Mouse (Mus musculus): Measurements from ENCODE around the gene C130032M10Rik. TPM values are rescaled to one million over a fixed set of nuclear protein-coding genes. Genes with fewer than 3 reads are reported as not detected.

The C130032M10Rik gene
- total RNA-seq, 1 experiment, result 1.8 TPM

DNA sequence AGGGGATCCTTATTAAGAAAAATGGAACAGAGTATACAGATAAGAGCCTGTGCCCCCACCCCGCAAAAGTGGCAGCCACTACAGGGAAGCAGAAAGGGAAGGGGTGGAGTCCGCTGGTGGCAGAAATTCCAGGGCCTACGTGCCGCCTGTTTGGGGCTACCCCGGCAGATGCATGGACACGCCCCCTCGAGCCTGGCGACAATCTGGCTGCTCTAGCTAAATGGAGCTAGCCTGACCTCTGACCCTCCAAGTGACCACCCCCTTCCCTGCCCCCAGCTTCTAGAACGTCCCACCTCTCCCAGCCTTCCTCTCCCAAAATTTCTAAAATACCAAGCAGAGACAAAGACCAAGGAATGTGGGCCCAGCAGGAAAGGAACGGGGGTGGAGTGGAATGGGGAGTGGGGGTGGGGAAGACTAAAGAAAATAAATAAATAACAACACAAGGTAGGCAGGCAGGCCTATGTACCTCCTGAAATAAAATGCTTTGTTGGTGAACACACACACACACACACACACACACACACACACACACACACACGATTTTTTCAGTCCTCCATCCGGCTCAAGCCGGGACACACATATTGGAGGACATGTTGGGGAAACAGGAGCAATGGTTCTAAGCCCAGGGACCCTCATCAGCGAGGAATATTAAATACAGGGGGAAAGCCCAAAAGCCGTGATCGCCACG is 12.6 kb downstream of the C130032M10Rik start:
- TF ChIP-seq ZNF384 (IDR thresholded peaks at IDR 0.05; ENCODE audit: low read depth, low read length), result no peak
- peak; percentile 44; the same call in 1 of the 2 replicates for TF ChIP-seq HCFC1 (IDR thresholded peaks at IDR 0.05; ENCODE audit: borderline replicate concordance, insufficient read depth, low read length)
- peak; percentile 84 for TF ChIP-seq CHD2 (IDR thresholded peaks at IDR 0.05; ENCODE audit: low read depth, low read length)
- no peak for TF ChIP-seq ZC3H11A (IDR thresholded peaks at IDR 0.05; ENCODE audit: borderline replicate concordance, low read depth, low read length)
- no peak for TF ChIP-seq MAFK (IDR thresholded peaks at IDR 0.05; ENCODE audit: insufficient read depth, low read depth, low read length)
- Histone ChIP-seq H3K9ac (ENCODE audit: insufficient read depth, low read depth, low read length, poor library complexity, severe bottlenecking) (peak overlapping the region; percentile 68), H3K36me3 (ENCODE audit: control insufficient read depth, insufficient read depth, low read length, poor library complexity, severe bottlenecking) (peaks cover 24% of the 10 kb centered on the region), H3K27ac (ENCODE audit: insufficient read depth, low read depth, low read length, poor library complexity, severe bottlenecking) (peak overlapping the region; percentile 99), H3K4me1 (ENCODE audit: control insufficient read depth in 2 of 2, insufficient read depth in 2 of 2, low read length in 2 of 2, poor library complexity in 1 of 2) (peaks cover 10 to 26% of the 10 kb centered on the region in 2 experiments), H3K4me3 (ENCODE audit: insufficient read depth in 1 of 2, low read depth in 1 of 2, low read length in 2 of 2, poor library complexity in 1 of 2, severe bottlenecking in 1 of 2) (peak overlapping the region; percentile 49 to 55), H3K9me3 (ENCODE audit: control insufficient read depth, insufficient read depth, low read depth, low read length) (no peaks in the 10 kb centered on the region)
- in situ Hi-C loops (cut with MboI; ENCODE audit: low sequenced_read_pairs in 2 of 2, unreplicated experiment in 2 of 2), result no loop called here
- peak; percentile 94 for DNase-seq (ENCODE audit: low read depth, low spot score)

DNA sequence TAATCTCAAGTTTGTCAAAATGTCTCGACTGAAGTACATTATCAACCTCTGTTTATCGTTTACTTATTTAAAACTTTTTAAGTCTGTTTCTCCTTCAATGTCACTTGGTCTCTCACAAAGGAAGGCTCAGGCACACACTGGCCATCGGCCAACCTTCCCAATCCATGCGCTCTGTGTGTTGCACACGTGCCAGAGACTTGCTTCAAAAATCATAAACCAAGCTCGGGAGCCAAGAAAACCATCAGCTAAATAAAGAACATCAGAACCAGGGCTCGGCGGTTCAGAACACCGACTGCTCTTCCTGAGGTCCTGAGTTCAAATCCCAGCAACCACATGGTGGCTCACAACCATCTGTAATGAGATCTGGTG is 13.2 kb downstream of the C130032M10Rik start:
- peak overlapping the region; percentile 99 for H3K27ac ChIP-seq (ENCODE audit: insufficient read depth, low read depth, low read length, poor library complexity, severe bottlenecking)
- H3K4me3 ChIP-seq (ENCODE audit: insufficient read depth in 1 of 2, low read depth in 1 of 2, low read length in 2 of 2, poor library complexity in 1 of 2, severe bottlenecking in 1 of 2), result peak overlapping the region; percentile 5 to 47; a peak in 3 of 4 replicates

DNA sequence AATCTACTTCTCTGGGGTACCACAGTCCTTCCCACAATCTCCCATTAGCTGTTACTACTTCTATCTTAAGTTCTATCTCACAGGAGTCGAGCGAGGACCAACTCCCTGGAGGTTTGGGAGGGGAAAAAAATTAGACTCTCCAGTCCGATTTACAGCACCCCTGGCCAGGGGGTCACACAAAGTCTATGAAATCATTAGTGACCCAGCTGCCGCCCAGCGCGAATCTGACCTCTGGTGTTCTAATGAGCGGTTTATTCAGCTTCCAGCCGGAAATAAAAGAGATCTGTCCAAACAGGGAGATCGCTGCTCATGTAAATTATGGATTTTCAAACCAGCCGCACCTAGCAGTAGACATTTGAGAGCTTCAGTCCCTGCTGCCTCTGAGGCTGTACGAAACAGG is 15.8 kb downstream of the C130032M10Rik start:
- H3K9ac ChIP-seq (ENCODE audit: insufficient read depth, low read depth, low read length, poor library complexity, severe bottlenecking), result no peak overlapping the region; the same call in 1 of the 2 replicates
- H3K9me3 ChIP-seq (ENCODE audit: control insufficient read depth, insufficient read depth, low read depth, low read length), result no peaks in the 10 kb centered on the region
- TF ChIP-seq ZC3H11A (IDR thresholded peaks at IDR 0.05; ENCODE audit: borderline replicate concordance, low read depth, low read length), result no peak
- TF ChIP-seq ZNF384 (IDR thresholded peaks at IDR 0.05; ENCODE audit: low read depth, low read length), result no peak
- TF ChIP-seq MAFK (IDR thresholded peaks at IDR 0.05; ENCODE audit: insufficient read depth, low read depth, low read length), result no peak
- TF ChIP-seq HCFC1 (IDR thresholded peaks at IDR 0.05; ENCODE audit: borderline replicate concordance, insufficient read depth, low read length), result no peak
- no peak for TF ChIP-seq CHD2 (IDR thresholded peaks at IDR 0.05; ENCODE audit: low read depth, low read length)
- H3K4me3 ChIP-seq (ENCODE audit: insufficient read depth in 1 of 2, low read depth in 1 of 2, low read length in 2 of 2, poor library complexity in 1 of 2, severe bottlenecking in 1 of 2), result peak overlapping the region in 1 of 2 experiments; percentile 20; a peak in 1 of 4 replicates
- H3K27ac ChIP-seq (ENCODE audit: insufficient read depth, low read depth, low read length, poor library complexity, severe bottlenecking), result peak overlapping the region; percentile 30; the same call in 1 of the 2 replicates
- H3K4me1 ChIP-seq (ENCODE audit: control insufficient read depth in 2 of 2, insufficient read depth in 2 of 2, low read length in 2 of 2, poor library complexity in 1 of 2), result peaks cover 21 to 30% of the 10 kb centered on the region in 2 experiments
- no peak for DNase-seq (ENCODE audit: low read depth, low spot score)
- peaks cover 12% of the 10 kb centered on the region for H3K36me3 ChIP-seq (ENCODE audit: control insufficient read depth, insufficient read depth, low read length, poor library complexity, severe bottlenecking)
- in situ Hi-C loops (cut with MboI; ENCODE audit: low sequenced_read_pairs in 2 of 2, unreplicated experiment in 2 of 2), result no loop called here

More for the DNA sequence above, 13.2 kb downstream of the C130032M10Rik start:
- no peak for DNase-seq (ENCODE audit: low read depth, low spot score)
- TF ChIP-seq CHD2 (IDR thresholded peaks at IDR 0.05; ENCODE audit: low read depth, low read length) (no peak), HCFC1 (IDR thresholded peaks at IDR 0.05; ENCODE audit: borderline replicate concordance, insufficient read depth, low read length) (no peak), ZNF384 (IDR thresholded peaks at IDR 0.05; ENCODE audit: low read depth, low read length) (no peak), MAFK (IDR thresholded peaks at IDR 0.05; ENCODE audit: insufficient read depth, low read depth, low read length) (no peak), ZC3H11A (IDR thresholded peaks at IDR 0.05; ENCODE audit: borderline replicate concordance, low read depth, low read length) (no peak)
- Histone ChIP-seq H3K4me1 (ENCODE audit: control insufficient read depth in 2 of 2, insufficient read depth in 2 of 2, low read length in 2 of 2, poor library complexity in 1 of 2) (peaks cover 11 to 25% of the 10 kb centered on the region in 2 experiments), H3K9me3 (ENCODE audit: control insufficient read depth, insufficient read depth, low read depth, low read length) (no peaks in the 10 kb centered on the region), H3K36me3 (ENCODE audit: control insufficient read depth, insufficient read depth, low read length, poor library complexity, severe bottlenecking) (peaks cover 22% of the 10 kb centered on the region), H3K9ac (ENCODE audit: insufficient read depth, low read depth, low read length, poor library complexity, severe bottlenecking) (peak overlapping the region; percentile 68)
- in situ Hi-C loops (cut with MboI; ENCODE audit: low sequenced_read_pairs in 2 of 2, unreplicated experiment in 2 of 2), result no loop called here

DNA sequence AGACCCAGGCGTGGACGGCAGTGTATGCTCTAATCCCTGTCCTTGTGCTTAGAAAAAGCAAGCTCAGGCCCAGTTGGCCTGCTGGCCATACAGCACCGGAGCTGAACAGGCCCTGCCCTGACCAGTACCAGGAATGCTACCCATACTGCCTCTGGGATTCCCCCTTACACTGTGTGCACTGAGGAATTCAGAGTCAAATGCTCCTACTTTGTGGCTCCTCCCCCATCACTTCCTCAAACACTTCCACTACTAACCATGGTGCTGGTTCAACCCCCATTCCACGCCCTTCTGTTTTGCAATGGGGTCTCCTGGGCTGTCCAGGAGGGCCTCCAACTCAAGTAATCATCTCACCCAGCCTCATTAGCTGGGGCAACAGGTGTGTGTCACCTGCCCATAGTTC is 18.4 kb downstream of the C130032M10Rik start:
- Histone ChIP-seq H3K27ac (ENCODE audit: insufficient read depth, low read depth, low read length, poor library complexity, severe bottlenecking) (no peak overlapping the region), H3K4me1 (ENCODE audit: control insufficient read depth in 2 of 2, insufficient read depth in 2 of 2, low read length in 2 of 2, poor library complexity in 1 of 2) (peaks cover 30 to 40% of the 10 kb centered on the region in 2 experiments), H3K4me3 (ENCODE audit: insufficient read depth in 1 of 2, low read depth in 1 of 2, low read length in 2 of 2, poor library complexity in 1 of 2, severe bottlenecking in 1 of 2) (peak overlapping the region; percentile 19 to 31; a peak in 3 of 4 replicates), H3K36me3 (ENCODE audit: control insufficient read depth, insufficient read depth, low read length, poor library complexity, severe bottlenecking) (peaks cover 14% of the 10 kb centered on the region), H3K9ac (ENCODE audit: insufficient read depth, low read depth, low read length, poor library complexity, severe bottlenecking) (no peak overlapping the region), H3K9me3 (ENCODE audit: control insufficient read depth, insufficient read depth, low read depth, low read length) (no peaks in the 10 kb centered on the region)
- TF ChIP-seq ZC3H11A (IDR thresholded peaks at IDR 0.05; ENCODE audit: borderline replicate concordance, low read depth, low read length) (no peak), HCFC1 (IDR thresholded peaks at IDR 0.05; ENCODE audit: borderline replicate concordance, insufficient read depth, low read length) (no peak), CHD2 (IDR thresholded peaks at IDR 0.05; ENCODE audit: low read depth, low read length) (no peak), ZNF384 (IDR thresholded peaks at IDR 0.05; ENCODE audit: low read depth, low read length) (no peak), MAFK (IDR thresholded peaks at IDR 0.05; ENCODE audit: insufficient read depth, low read depth, low read length) (no peak)
- in situ Hi-C loops (cut with MboI; ENCODE audit: low sequenced_read_pairs in 2 of 2, unreplicated experiment in 2 of 2), result no loop called here
- no peak for DNase-seq (ENCODE audit: low read depth, low spot score)

All from ES-E14 (cell line).